13 mouse cellular contexts compared by ENCODE assay signal in genomic region chr8:78204229-78204628, GRCm38 (mm10). TPM values are rescaled to one million over a fixed set of nuclear protein-coding genes. Genes with fewer than 3 reads are reported as not detected.
DNase-seq lines count a peak whose midpoint lies in the region; ATAC-seq and TF ChIP-seq lines count a peak whose summit lies in the region.
"Had no signal": no experiment of that assay in that cellular context is flagged by ENCODE, and none has a peak within 500 bp of the region (broad histone marks: within the 10 kb centered on the region; RNA-seq: fewer than 3 reads in every experiment).

No protein-coding gene starts in this region.

- no peak overlapping the region for H3K4me3 ChIP-seq in forebrain, embryonic 14.5 days (ENCODE audit: low read depth, low read length)
- H3K4me3 ChIP-seq in forebrain, embryonic 11.5 days (ENCODE audit: low read depth, low read length), result no peak overlapping the region
- H3K4me3 ChIP-seq in liver, postnatal 0 days (ENCODE audit: low read depth, low read length), result no peak overlapping the region
- no peak overlapping the region for H3K4me3 ChIP-seq in liver, embryonic 12.5 days
- H3K4me3 ChIP-seq in cortical plate, adult 2 months (ENCODE audit: insufficient read depth, low read length), result no peak overlapping the region
- no peak overlapping the region for H3K4me3 ChIP-seq in thymus, adult 2 months (ENCODE audit: control insufficient read depth, insufficient read depth, low read length)
- H3K4me3 ChIP-seq: erythroblast, embryonic 14.5 days; heart, embryonic 13.5 days; liver, embryonic 15.5 days; neural tube, embryonic 13.5 days had no signal

- H3K27me3 ChIP-seq in forebrain, embryonic 14.5 days (replicated peaks; ENCODE audit: control insufficient read depth, insufficient read depth, low read length), result no peaks in the 10 kb centered on the region
- no peaks in the 10 kb centered on the region for H3K27me3 ChIP-seq in forebrain, embryonic 11.5 days (ENCODE audit: control insufficient read depth, insufficient read depth, low read length)
- H3K27me3 ChIP-seq in liver, postnatal 0 days (ENCODE audit: insufficient read depth, low read length), result no peaks in the 10 kb centered on the region
- H3K27me3 ChIP-seq in liver, embryonic 12.5 days (replicated peaks), result no peaks in the 10 kb centered on the region
- no peaks in the 10 kb centered on the region for H3K27me3 ChIP-seq in thymus, adult 2 months (ENCODE audit: control insufficient read depth, insufficient read depth, low read length)
- H3K27me3 ChIP-seq: heart, embryonic 13.5 days; liver, embryonic 15.5 days; neural tube, embryonic 13.5 days had no signal

- 36% methylated on average over 5 of the region's 5 CpGs for WGBS in forebrain, embryonic 14.5 days
- 29% methylated on average over 5 of the region's 5 CpGs for WGBS in forebrain, embryonic 11.5 days
- WGBS in liver, postnatal 0 days (ENCODE audit: insufficient replicate concordance), result 20% methylated on average over 5 of the region's 5 CpGs
- 18% methylated on average over 5 of the region's 5 CpGs for WGBS in liver, embryonic 12.5 days (ENCODE audit: insufficient replicate concordance)
- 27% methylated on average over 5 of the region's 5 CpGs for WGBS in thymus, adult 2 months

- no peak for ATAC-seq in forebrain, embryonic 14.5 days
- ATAC-seq in forebrain, embryonic 11.5 days (replicated peaks; ENCODE audit: low FRiP score), result no peak
- no peak for ATAC-seq in liver, postnatal 0 days
- no peak for ATAC-seq in liver, embryonic 12.5 days

- H3K9me3 ChIP-seq in forebrain, embryonic 14.5 days (replicated peaks; ENCODE audit: control insufficient read depth, low read length), result no peaks in the 10 kb centered on the region
- H3K9me3 ChIP-seq in forebrain, embryonic 11.5 days (ENCODE audit: control insufficient read depth, low read length), result no peaks in the 10 kb centered on the region
- no peaks in the 10 kb centered on the region for H3K9me3 ChIP-seq in liver, postnatal 0 days (ENCODE audit: low read length)
- no peaks in the 10 kb centered on the region for H3K9me3 ChIP-seq in liver, embryonic 12.5 days (replicated peaks)
- H3K9me3 ChIP-seq: heart, embryonic 13.5 days; liver, embryonic 15.5 days; neural tube, embryonic 13.5 days had no signal

- no peak for TF ChIP-seq EP300 in liver, postnatal 0 days (IDR thresholded peaks at IDR 0.05; ENCODE audit: low read depth)

- H3K4me1 ChIP-seq in forebrain, embryonic 14.5 days (ENCODE audit: control insufficient read depth, insufficient read depth, low read length), result no peaks in the 10 kb centered on the region
- no peaks in the 10 kb centered on the region for H3K4me1 ChIP-seq in forebrain, embryonic 11.5 days (replicated peaks; ENCODE audit: control insufficient read depth, insufficient read depth, low read length)
- no peaks in the 10 kb centered on the region for H3K4me1 ChIP-seq in liver, postnatal 0 days (ENCODE audit: insufficient read depth)
- no peaks in the 10 kb centered on the region for H3K4me1 ChIP-seq in liver, embryonic 12.5 days
- no peaks in the 10 kb centered on the region for H3K4me1 ChIP-seq in cortical plate, adult 2 months (ENCODE audit: control insufficient read depth, insufficient read depth, low read length)
- no peaks in the 10 kb centered on the region for H3K4me1 ChIP-seq in thymus, adult 2 months (replicated peaks; ENCODE audit: control insufficient read depth, insufficient read depth, low read length)
- H3K4me1 ChIP-seq: liver, embryonic 15.5 days; neural tube, embryonic 13.5 days had no signal

- H3K27ac ChIP-seq in forebrain, embryonic 14.5 days (ENCODE audit: low read depth, low read length), result no peak overlapping the region
- H3K27ac ChIP-seq in forebrain, embryonic 11.5 days (ENCODE audit: low read depth, low read length), result no peak overlapping the region
- no peak overlapping the region for H3K27ac ChIP-seq in liver, postnatal 0 days (ENCODE audit: low read depth)
- H3K27ac ChIP-seq in liver, embryonic 12.5 days, result no peak overlapping the region
- H3K27ac ChIP-seq in cortical plate, adult 2 months (ENCODE audit: insufficient read depth, low read length), result no peak overlapping the region
- no peak overlapping the region for H3K27ac ChIP-seq in thymus, adult 2 months (ENCODE audit: control insufficient read depth, insufficient read depth, low read length)
- H3K27ac ChIP-seq: heart, embryonic 13.5 days; liver, embryonic 15.5 days; neural tube, embryonic 13.5 days had no signal

- intact Hi-C loops in gastrocnemius, postnatal 36 days (cut with DNase I), result no loop called here

- H3K9ac ChIP-seq in forebrain, embryonic 14.5 days (ENCODE audit: low read length), result no peak overlapping the region
- H3K9ac ChIP-seq in forebrain, embryonic 11.5 days (ENCODE audit: low read length), result no peak overlapping the region
- H3K9ac ChIP-seq in liver, postnatal 0 days (replicated peaks), result no peak overlapping the region
- H3K9ac ChIP-seq in liver, embryonic 12.5 days, result no peak overlapping the region
- H3K9ac ChIP-seq: heart, embryonic 13.5 days; liver, embryonic 15.5 days; neural tube, embryonic 13.5 days had no signal

- H3K36me3 ChIP-seq in forebrain, embryonic 14.5 days (ENCODE audit: control insufficient read depth, insufficient read depth, low read length), result no peaks in the 10 kb centered on the region
- H3K36me3 ChIP-seq in forebrain, embryonic 11.5 days (ENCODE audit: control insufficient read depth, insufficient read depth, low read length), result no peaks in the 10 kb centered on the region
- H3K36me3 ChIP-seq in liver, postnatal 0 days (replicated peaks; ENCODE audit: insufficient read depth, low read length), result no peaks in the 10 kb centered on the region
- no peaks in the 10 kb centered on the region for H3K36me3 ChIP-seq in liver, embryonic 12.5 days
- H3K36me3 ChIP-seq in thymus, adult 2 months (ENCODE audit: control insufficient read depth, insufficient read depth, low read length), result no peaks in the 10 kb centered on the region
- H3K36me3 ChIP-seq: heart, embryonic 13.5 days; liver, embryonic 15.5 days; neural tube, embryonic 13.5 days had no signal

- TF ChIP-seq CTCF in liver, postnatal 0 days (IDR thresholded peaks at IDR 0.05; ENCODE audit: low read depth), result peak; percentile 54
- peak; percentile 19; the same call in 1 of the 2 replicates for TF ChIP-seq CTCF in cortical plate, adult 2 months (IDR thresholded peaks at IDR 0.05; ENCODE audit: extremely low read depth, insufficient read depth, low read length)
- no peak for TF ChIP-seq CTCF in thymus, adult 2 months (IDR thresholded peaks at IDR 0.05; ENCODE audit: borderline replicate concordance, control insufficient read depth, extremely low read depth, insufficient read depth, low read length, poor library complexity)

- no peak for TF ChIP-seq POLR2A in cortical plate, adult 2 months (IDR thresholded peaks at IDR 0.05; ENCODE audit: extremely low read depth, insufficient read depth, low read length)
- TF ChIP-seq POLR2A in thymus, adult 2 months (IDR thresholded peaks at IDR 0.05; ENCODE audit: control insufficient read depth, extremely low read depth, insufficient read depth, low read length, poor library complexity), result no peak

- no peak overlapping the region for H3K4me2 ChIP-seq in forebrain, embryonic 14.5 days (ENCODE audit: low read length)
- H3K4me2 ChIP-seq in forebrain, embryonic 11.5 days (ENCODE audit: low read depth, low read length, severe bottlenecking), result no peak overlapping the region
- no peak overlapping the region for H3K4me2 ChIP-seq in liver, postnatal 0 days (ENCODE audit: low read depth, low read length)
- no peak overlapping the region for H3K4me2 ChIP-seq in liver, embryonic 12.5 days
- H3K4me2 ChIP-seq: heart, embryonic 13.5 days; liver, embryonic 15.5 days; neural tube, embryonic 13.5 days had no signal

- DNase-seq in forebrain, embryonic 14.5 days (ENCODE audit: low spot score), result peak; percentile 20
- DNase-seq in forebrain, embryonic 11.5 days (ENCODE audit: low spot score), result no peak
- no peak for DNase-seq in liver, postnatal 0 days
- peak; percentile 54 for DNase-seq in retina, embryonic 14.5 days (ENCODE audit: low spot score)
- no peak for DNase-seq in thymus, adult 2 months
- no peak for DNase-seq in gastrocnemius, postnatal 36 days
- DNase-seq: kidney, postnatal 10 days had no signal

RNA-seq across cellular contexts. Expression of gene Ttc29, which starts 8.9 kb away (rescaled TPM):
- polyA plus RNA-seq in forebrain, embryonic 14.5 days (2014; fragmentation: Nextera tagmentation; extraction: Ambion mirVana), result 0.41 and 1.1 TPM in 2 replicates
- 0.43 TPM in 1 of 2 replicates, not detected in the other for polyA plus RNA-seq in forebrain, embryonic 11.5 days (2014; fragmentation: Nextera tagmentation; extraction: Ambion mirVana)
- polyA plus RNA-seq in liver, postnatal 0 days (2015; fragmentation: Nextera tagmentation; extraction: Ambion mirVana), result not detected in 2 replicates
- polyA plus RNA-seq in liver, embryonic 12.5 days (2016; fragmentation: Nextera tagmentation; extraction: Ambion mirVana), result not detected in 2 replicates
- 0.13 and 0.44 TPM in 2 replicates for polyA plus RNA-seq in cortical plate, adult 2 months (2012; rRNA removed)
- polyA plus RNA-seq in thymus, adult 2 months (2012; rRNA removed), result not detected in 2 replicates
- total RNA-seq in gastrocnemius, postnatal 36 days (2021), result not detected
- polyA plus RNA-seq: erythroblast, embryonic 14.5 days; heart, embryonic 13.5 days; liver, embryonic 15.5 days; neural tube, embryonic 13.5 days had no signal

Comparison
In these comparisons a context has a peak if more than half of its experiments do, and no peak if none do; other contexts are left out.
1. DNase-seq: peak in forebrain, embryonic 14.5 days (single experiment) and retina, embryonic 14.5 days (single experiment); none in forebrain, embryonic 11.5 days (single experiment), liver, postnatal 0 days (single experiment), thymus, adult 2 months (single experiment) and gastrocnemius, postnatal 36 days (0 of 2).